Mouse (Mus musculus) stomach, embryonic 15.5 days (tissue): ENCODE measurements around the gene Tle4. TPM values are rescaled to one million over a fixed set of nuclear protein-coding genes. Genes with fewer than 3 reads are reported as not detected.

ENCODE experiments used
- ATAC-seq: fragments of 200-750 bp; cut with Nextera tagmentation; 2 replicates; pipeline ENCODE4 v1.8.0; 2017; ENCODE audit warnings: low read depth, moderate number of reproducible peaks, moderate TSS enrichment; ENCODE audit not compliant: insufficient read depth, low FRiP score
- H3K27ac ChIP-seq: fragments of 300-500 bp; sonication (generic); 2 replicates; pipeline ENCODE4 v1.5.1; 2015; ENCODE audit warnings: mild to moderate bottlenecking, inconsistent platforms
- H3K27me3 ChIP-seq: fragments of 300-500 bp; sonication (generic); replicated peaks from 2 replicates; pipeline ENCODE4 v1.6.1; 2015; ENCODE audit warnings: inconsistent platforms
- H3K36me3 ChIP-seq: fragments of 300-500 bp; sonication (generic); 2 replicates; pipeline ENCODE4 v1.6.1; 2015; ENCODE audit warnings: inconsistent platforms
- H3K4me1 ChIP-seq: fragments of 300-500 bp; sonication (generic); 2 replicates; pipeline ENCODE4 v1.6.1; 2015; ENCODE audit warnings: inconsistent platforms
- H3K4me2 ChIP-seq: fragments of 300-500 bp; sonication (generic); 2 replicates; pipeline ENCODE4 v1.6.1; 2015; ENCODE audit warnings: mild to moderate bottlenecking, inconsistent platforms
- H3K4me3 ChIP-seq: fragments of 300-500 bp; sonication (generic); replicated peaks from 2 replicates; pipeline ENCODE4 v1.5.1; 2015; ENCODE audit warnings: inconsistent platforms
- H3K9ac ChIP-seq: fragments of 300-500 bp; sonication (generic); 2 replicates; pipeline ENCODE4 v1.6.1; 2015; ENCODE audit warnings: inconsistent platforms
- H3K9me3 ChIP-seq: fragments of 300-500 bp; sonication (generic); 2 replicates; pipeline ENCODE4 v1.6.1; 2016; ENCODE audit warnings: inconsistent platforms
- WGBS: fragments of 180-500 bp; shearing (Covaris S2); methylation state at CpG from one replicate; pipeline ENCODE4 v1.1.7; 2015; 5-methylcytosine and 5-hydroxymethylcytosine counted together
- polyA plus RNA-seq: library from polyadenylated mRNA; unstranded; fragments of >200 nt; fragmentation: Nextera tagmentation; extraction: Ambion mirVana; gene quantifications from 2 replicates; pipeline ENCODE4 v1.2.1, GENCODE M21; 2015

Tle4 gene
- polyA plus RNA-seq, 1 experiment from 2014 or later = 16.7 TPM

DNA sequence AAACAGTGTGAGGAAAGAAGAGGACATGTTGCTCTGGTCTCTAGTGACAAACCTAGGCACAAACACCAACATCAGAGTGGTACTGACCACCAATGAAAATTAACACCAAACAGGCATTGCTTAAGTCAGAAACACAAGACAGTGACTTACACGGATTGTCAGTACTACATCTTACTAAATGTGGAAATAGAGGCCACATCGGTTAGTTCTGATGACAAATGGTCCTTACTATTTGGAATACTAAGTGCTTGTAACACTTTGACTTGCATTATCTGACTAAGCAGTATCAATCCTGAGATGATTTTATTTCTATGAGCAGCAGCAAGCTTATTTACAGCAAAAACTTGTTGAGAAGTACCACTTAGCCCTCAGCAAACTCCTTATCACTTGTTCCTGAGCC, 89.9 kb downstream of the Tle4 start:
- WGBS = 62% methylated on average over 2 of the region's 2 CpGs

DNA sequence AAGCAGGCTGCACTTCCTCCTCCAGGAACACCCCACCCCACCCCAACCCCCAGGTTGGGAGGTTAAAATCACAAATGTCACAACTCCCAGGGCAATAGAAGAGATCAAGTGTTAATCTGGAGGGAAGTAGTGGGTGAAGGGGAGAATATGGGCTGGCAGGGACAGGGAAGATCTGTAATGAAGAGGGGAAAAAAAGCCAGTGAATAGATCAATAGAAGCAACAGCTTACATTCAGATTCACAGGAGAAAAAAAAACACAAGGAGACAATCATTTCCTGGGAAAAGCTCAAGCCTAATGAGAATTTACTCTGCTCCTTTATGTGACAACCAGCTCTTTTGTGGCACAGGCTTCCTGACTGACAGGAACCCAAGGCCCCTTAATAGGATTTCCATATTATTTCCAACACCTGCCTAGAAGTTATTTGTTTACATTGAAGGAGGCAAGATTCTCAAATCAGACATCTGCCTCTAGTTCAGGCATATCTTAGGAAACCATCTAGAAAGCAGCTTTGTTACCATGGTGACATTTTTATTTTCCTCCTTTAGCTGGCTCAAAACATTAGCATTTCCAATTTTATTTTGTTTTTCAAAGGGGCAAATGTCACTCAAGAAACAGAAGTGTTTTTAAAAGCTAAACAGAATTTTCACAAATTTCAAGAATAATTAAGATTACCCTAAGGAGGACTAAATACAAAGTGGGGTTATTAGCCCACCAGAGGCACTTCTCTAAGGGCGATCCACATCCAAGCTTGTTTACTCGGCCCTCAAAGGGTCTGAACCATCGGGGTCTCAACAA, 90.8 kb downstream of the Tle4 start:
- no peak for ATAC-seq
- no peak overlapping the region for H3K4me3 ChIP-seq
- WGBS = 72% methylated on average over 3 of the region's 3 CpGs
- H3K36me3 ChIP-seq = no peaks in the 10 kb centered on the region
- H3K27ac ChIP-seq = no peak overlapping the region
- no peaks in the 10 kb centered on the region for H3K27me3 ChIP-seq
- peaks cover 2% of the 10 kb centered on the region; the same call in 1 of the 2 replicates for H3K4me1 ChIP-seq
- H3K9me3 ChIP-seq = no peaks in the 10 kb centered on the region
- H3K4me2 ChIP-seq = no peak overlapping the region
- no peak overlapping the region for H3K9ac ChIP-seq

More for the DNA sequence above, 89.9 kb downstream of the Tle4 start:
- no peak overlapping the region for H3K27ac ChIP-seq
- H3K9ac ChIP-seq = no peak overlapping the region
- H3K36me3 ChIP-seq = no peaks in the 10 kb centered on the region
- H3K9me3 ChIP-seq = no peaks in the 10 kb centered on the region
- H3K27me3 ChIP-seq = no peaks in the 10 kb centered on the region
- no peaks in the 10 kb centered on the region; the same call in 1 of the 2 replicates for H3K4me1 ChIP-seq
- no peak for ATAC-seq
- no peak overlapping the region for H3K4me2 ChIP-seq
- H3K4me3 ChIP-seq = no peak overlapping the region

DNA sequence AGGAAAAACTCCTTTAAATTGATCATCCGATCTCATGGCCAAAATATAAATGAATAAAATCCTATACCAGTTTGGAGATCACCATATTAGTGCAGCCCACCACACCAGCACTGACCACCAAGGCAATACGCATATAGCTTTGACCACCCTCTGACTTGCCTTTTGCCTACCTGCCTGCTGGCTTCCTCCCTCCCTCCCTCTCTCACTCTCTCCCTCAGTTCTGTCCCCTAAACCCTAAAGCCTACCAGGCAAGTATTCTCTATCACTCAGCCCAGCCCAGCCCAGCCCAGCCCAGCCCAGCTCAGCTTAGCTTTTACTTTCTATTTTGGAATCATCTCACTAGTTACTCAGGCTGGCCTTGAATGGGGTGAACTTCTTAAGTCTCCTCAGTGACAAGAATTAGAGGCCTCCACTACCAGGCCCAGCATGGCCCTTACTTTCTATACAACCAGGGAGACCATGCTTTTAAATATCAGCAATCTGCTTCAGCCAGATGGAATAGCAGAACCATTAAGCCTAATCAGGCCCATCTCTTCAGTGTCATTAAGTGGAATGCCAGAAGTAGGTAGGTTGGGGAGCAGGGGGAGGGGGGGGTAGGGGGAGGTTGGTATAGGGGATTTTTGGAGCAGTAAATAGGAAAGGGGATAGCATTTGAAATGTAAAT, 91.8 kb downstream of the Tle4 start:
- Histone ChIP-seq H3K4me3 (no peak overlapping the region), H3K9ac (no peak overlapping the region), H3K36me3 (no peaks in the 10 kb centered on the region), H3K27ac (no peak overlapping the region), H3K4me2 (no peak overlapping the region), H3K4me1 (peaks cover 2% of the 10 kb centered on the region; the same call in 1 of the 2 replicates), H3K9me3 (no peaks in the 10 kb centered on the region), H3K27me3 (no peaks in the 10 kb centered on the region)
- 90% methylated on average over 2 of the region's 2 CpGs for WGBS
- no peak for ATAC-seq

GRCm38 (mm10) chr19:14505401-14505800, 92.5 kb downstream of the Tle4 start:
- peaks cover 2% of the 10 kb centered on the region; the same call in 1 of the 2 replicates for H3K4me1 ChIP-seq
- WGBS = 79% methylated on average over 3 of the region's 3 CpGs
- no peaks in the 10 kb centered on the region for H3K36me3 ChIP-seq
- H3K9ac ChIP-seq = no peak overlapping the region
- no peak overlapping the region for H3K4me2 ChIP-seq
- H3K27ac ChIP-seq = no peak overlapping the region
- ATAC-seq = no peak
- no peaks in the 10 kb centered on the region for H3K9me3 ChIP-seq
- H3K27me3 ChIP-seq = no peaks in the 10 kb centered on the region
- no peak overlapping the region for H3K4me3 ChIP-seq

DNA sequence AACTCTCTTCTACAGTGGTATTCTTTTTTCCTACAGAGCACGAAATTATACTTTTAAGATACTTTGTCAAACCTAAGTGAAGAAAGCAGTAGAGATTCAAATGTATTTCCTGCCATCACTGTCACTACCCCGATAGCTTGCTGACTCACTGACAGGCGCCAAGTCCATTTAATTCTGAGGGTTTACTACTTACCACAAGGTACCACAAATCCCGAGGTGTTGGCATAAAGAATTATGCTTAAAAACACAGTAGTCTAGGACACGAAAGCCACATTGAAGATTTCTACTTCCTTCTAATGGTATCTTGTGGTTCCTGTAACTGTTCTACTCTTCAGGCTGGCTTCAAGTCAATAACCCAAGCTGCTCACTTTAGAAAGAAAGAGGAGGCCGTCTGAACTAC, 94.0 kb downstream of the Tle4 start:
- Histone ChIP-seq H3K9me3 (no peaks in the 10 kb centered on the region), H3K4me3 (no peak overlapping the region), H3K4me1 (peaks cover 2% of the 10 kb centered on the region; the same call in 1 of the 2 replicates), H3K36me3 (no peaks in the 10 kb centered on the region), H3K4me2 (no peak overlapping the region), H3K27ac (no peak overlapping the region), H3K9ac (no peak overlapping the region), H3K27me3 (no peaks in the 10 kb centered on the region)
- WGBS = 77% methylated on average over 6 of the region's 6 CpGs
- ATAC-seq = no peak

DNA sequence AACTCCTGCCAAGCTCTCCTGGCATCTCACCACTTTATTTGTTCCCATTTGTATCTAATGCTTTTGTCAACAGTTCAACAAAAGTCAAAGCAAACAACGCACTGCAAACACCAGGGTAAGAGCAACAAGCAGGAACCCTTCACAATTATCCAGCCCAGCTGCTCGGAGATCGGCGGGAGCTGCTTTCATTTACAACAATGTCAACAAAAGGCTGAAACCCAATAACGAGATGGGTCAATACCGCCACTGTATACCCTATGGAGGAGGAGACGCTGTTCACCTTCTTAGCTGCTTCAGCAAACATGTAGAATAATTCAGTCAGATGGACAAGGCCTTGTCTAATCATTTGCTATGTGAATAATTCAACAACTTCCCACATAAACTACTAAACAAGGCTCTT, 95.6 kb downstream of the Tle4 start:
- H3K9ac ChIP-seq = no peak overlapping the region
- no peaks in the 10 kb centered on the region for H3K9me3 ChIP-seq
- no peak overlapping the region for H3K27ac ChIP-seq
- ATAC-seq = no peak
- H3K36me3 ChIP-seq = no peaks in the 10 kb centered on the region
- no peaks in the 10 kb centered on the region for H3K27me3 ChIP-seq
- WGBS = 50% methylated on average over 7 of the region's 7 CpGs
- H3K4me1 ChIP-seq = peaks cover 2% of the 10 kb centered on the region; the same call in 1 of the 2 replicates
- H3K4me2 ChIP-seq = no peak overlapping the region
- H3K4me3 ChIP-seq = no peak overlapping the region

DNA sequence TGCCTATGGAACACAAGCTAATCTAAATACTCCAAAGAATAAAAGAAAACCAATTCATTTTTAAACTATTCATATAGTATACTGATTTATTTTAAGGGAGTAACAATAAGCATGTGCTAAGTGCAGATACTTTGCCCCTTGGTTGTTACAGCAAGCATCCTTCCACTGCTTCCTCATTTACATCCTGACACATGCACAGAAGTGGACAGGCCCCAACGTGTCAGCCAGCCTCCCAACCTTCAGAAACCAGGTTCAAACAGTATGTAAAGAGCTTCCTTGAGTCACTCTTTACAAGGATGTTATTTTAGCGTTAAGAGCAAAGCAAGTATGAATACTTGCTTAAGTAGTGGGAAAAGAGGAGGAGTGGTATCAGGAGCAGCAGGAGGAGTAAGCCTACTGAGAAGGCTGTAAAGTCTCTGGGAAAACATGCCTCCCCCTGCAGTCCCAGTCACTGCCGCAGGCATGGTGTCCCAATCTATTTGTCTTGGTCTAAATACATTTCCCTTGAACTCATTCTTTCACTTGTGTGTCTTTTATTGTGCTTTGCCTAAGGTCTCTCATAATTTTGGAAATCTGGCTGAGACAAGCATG, 97.9 kb downstream of the Tle4 start:
- no peak overlapping the region for H3K27ac ChIP-seq
- no peak overlapping the region for H3K4me2 ChIP-seq
- ATAC-seq = no peak
- no peaks in the 10 kb centered on the region for H3K36me3 ChIP-seq
- H3K27me3 ChIP-seq = no peaks in the 10 kb centered on the region
- no peaks in the 10 kb centered on the region for H3K9me3 ChIP-seq
- 39% methylated on average over 3 of the region's 3 CpGs for WGBS
- no peak overlapping the region for H3K9ac ChIP-seq
- no peak overlapping the region for H3K4me3 ChIP-seq
- H3K4me1 ChIP-seq = 0 out of 2 replicates have a peak, but pooled peaks cover 2% of the 10 kb centered on the region

DNA sequence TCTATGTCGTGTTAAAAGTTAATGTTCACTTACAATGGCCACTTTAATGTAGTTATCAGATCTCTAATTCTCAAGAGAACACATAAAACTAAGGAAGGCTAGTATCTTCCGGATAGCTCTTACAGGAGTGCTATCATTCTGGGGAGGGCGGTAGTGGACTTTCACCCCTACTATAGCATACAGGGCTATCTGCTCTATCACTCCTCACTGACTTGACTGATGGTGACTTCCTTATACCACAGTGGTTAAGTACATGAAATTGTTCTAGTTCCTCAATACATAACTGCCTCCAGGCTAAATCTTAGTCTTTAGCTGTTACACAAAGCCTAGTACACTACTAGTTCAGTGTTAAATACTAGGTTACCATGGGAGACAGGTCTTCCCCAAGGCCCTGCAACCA, 104.8 kb downstream of the Tle4 start:
- Histone ChIP-seq H3K4me3 (no peak overlapping the region), H3K27me3 (no peaks in the 10 kb centered on the region), H3K36me3 (no peaks in the 10 kb centered on the region), H3K4me2 (no peak overlapping the region), H3K9me3 (no peaks in the 10 kb centered on the region), H3K4me1 (no peaks in the 10 kb centered on the region), H3K9ac (no peak overlapping the region), H3K27ac (no peak overlapping the region)
- no peak for ATAC-seq
- WGBS = 88% methylated on average over 3 of the region's 3 CpGs

DNA sequence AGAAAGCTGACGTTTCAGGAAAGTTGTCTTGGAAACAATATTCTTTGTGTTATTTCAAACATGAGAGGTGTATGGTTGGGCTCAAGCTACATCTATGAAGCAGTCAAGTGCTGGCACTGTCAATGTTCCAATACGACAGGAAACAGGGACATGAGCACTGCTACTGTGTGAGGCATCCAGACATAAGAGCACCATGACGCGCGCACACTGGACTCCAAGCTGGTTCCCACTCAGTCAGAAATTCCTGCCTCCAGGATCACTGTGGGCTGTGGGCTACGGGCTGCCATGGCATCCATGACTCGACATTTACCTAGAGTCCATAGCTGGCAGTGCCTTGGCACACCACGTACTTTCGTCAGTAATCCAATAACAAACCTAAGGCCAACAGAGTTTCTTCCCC, 110.7 kb downstream of the Tle4 start:
- Histone ChIP-seq H3K4me1 (no peaks in the 10 kb centered on the region), H3K4me3 (no peak overlapping the region), H3K4me2 (no peak overlapping the region), H3K27ac (no peak overlapping the region), H3K9ac (no peak overlapping the region), H3K27me3 (no peaks in the 10 kb centered on the region), H3K9me3 (no peaks in the 10 kb centered on the region), H3K36me3 (no peaks in the 10 kb centered on the region)
- 78% methylated on average over 9 of the region's 9 CpGs for WGBS
- no peak for ATAC-seq

DNA sequence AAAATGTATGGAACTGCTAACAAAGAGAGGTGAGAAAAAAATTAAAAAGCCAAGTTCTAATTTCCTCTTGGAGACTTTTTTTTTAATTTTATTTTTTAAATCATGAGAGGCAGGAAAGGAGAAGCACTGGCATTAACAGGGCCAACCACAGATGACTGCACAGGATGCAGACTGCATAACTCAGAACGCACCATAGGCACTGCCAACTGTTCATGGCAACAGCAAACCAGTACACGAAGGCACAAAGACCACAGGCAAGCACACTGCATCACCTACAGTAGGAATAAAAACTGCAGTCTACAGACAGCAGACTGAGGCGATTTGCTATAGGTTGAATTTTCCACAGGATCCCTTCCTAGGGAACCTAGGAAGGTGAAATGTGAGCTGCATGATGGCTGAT, 112.7 kb downstream of the Tle4 start:
- Histone ChIP-seq H3K9ac (no peak overlapping the region), H3K4me1 (no peaks in the 10 kb centered on the region), H3K27ac (no peak overlapping the region), H3K4me3 (no peak overlapping the region), H3K27me3 (no peaks in the 10 kb centered on the region), H3K4me2 (no peak overlapping the region), H3K36me3 (no peaks in the 10 kb centered on the region), H3K9me3 (no peaks in the 10 kb centered on the region)
- no peak for ATAC-seq
- WGBS = 72% methylated on average over 3 of the region's 3 CpGs

DNA sequence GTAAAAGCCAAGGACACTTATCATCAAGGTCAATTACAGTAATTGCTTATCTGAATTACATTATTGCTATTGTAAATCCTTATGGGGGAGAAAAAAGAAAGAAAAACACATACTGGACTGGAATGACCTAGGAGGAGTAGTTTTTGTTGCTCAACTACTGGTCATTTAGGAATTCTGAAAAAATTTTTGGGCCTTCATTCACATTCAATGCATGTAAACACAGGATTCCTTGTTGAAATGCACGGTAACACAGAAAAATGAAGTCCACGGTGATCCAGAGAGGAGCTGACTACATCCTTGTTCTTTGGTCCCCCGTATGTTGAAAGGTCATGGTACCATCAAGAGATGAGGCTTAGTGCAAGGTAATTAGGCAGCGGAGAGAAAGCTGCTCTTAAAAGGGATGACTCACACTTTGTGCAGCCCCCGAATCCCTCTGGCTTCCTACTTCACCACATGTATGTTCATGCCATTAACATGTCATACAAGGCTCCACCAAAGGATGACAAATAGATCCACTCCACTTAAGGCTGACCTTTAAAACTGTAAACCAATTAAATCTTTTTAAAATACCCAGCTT, 115.2 kb downstream of the Tle4 start:
- Histone ChIP-seq H3K27ac (no peak overlapping the region), H3K36me3 (no peaks in the 10 kb centered on the region), H3K9me3 (no peaks in the 10 kb centered on the region), H3K4me3 (no peak overlapping the region), H3K27me3 (no peaks in the 10 kb centered on the region), H3K4me1 (no peaks in the 10 kb centered on the region), H3K4me2 (no peak overlapping the region), H3K9ac (no peak overlapping the region)
- WGBS = 63% methylated on average over 5 of the region's 5 CpGs
- no peak for ATAC-seq
